Mouse (Mus musculus): ENCODE data around the gene Ripor1. TPM values are rescaled to one million over a fixed set of nuclear protein-coding genes. Genes with fewer than 3 reads are reported as not detected.
A peak's percentile ranks its signal among the peaks of the same experiment; 100 is the strongest.

Ripor1 gene
- polyA plus RNA-seq, 1 experiment: 47.6 TPM

DNA sequence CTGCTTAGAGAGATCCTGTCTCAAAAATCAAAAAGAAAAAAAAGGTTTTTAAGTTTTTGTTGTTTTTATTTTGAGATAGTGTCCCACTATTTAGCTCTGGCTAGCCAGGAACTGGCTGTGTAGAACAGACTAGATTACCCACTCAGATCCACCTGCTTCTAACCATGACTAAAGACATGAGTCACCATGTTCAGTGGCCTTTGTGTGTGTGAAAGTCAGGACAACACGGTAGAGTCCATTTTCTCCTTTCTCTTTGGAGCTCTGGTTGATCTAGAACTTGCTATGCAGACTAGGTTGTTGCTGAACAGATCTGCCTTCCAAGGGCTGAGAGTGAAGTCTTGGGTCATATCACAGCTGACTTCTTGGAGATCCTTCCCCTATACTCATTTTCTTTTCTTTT, 34.8 kb downstream of the Ripor1 start:
- Histone ChIP-seq H3ac (ENCODE audit: control insufficient read depth, insufficient read length) (no peak overlapping the region), H3K4me3 (no peak overlapping the region), H3K4me2 (ENCODE audit: low read depth) (peak overlapping the region; percentile 55), H3K36me3 (ENCODE audit: control insufficient read depth, insufficient read depth) (peaks cover 10% of the 10 kb centered on the region), H3K27me3 (ENCODE audit: control insufficient read depth, insufficient read depth, insufficient read length) (no peaks in the 10 kb centered on the region), H3K79me2 (ENCODE audit: control insufficient read depth, insufficient read depth) (peaks cover 75% of the 10 kb centered on the region)
- no peak for TF ChIP-seq SRF (IDR thresholded peaks at IDR 0.05; ENCODE audit: control insufficient read depth, insufficient read length, low read depth)
- no peak for TF ChIP-seq POLR2AphosphoS2 (IDR thresholded peaks at IDR 0.05; ENCODE audit: insufficient read length, low read depth)
- TF ChIP-seq MYOD1 (IDR thresholded peaks at IDR 0.05; ENCODE audit: control insufficient read depth in 1 of 3, insufficient read length in 2 of 3, low read depth in 2 of 3): peak in 2 of 3 experiments; percentile 24 to 26
- TF ChIP-seq REST (IDR thresholded peaks at IDR 0.05; ENCODE audit: insufficient read depth, insufficient read length): no peak
- TF ChIP-seq TCF3 (IDR thresholded peaks at IDR 0.05; ENCODE audit: insufficient read length, low read depth): no peak

DNA sequence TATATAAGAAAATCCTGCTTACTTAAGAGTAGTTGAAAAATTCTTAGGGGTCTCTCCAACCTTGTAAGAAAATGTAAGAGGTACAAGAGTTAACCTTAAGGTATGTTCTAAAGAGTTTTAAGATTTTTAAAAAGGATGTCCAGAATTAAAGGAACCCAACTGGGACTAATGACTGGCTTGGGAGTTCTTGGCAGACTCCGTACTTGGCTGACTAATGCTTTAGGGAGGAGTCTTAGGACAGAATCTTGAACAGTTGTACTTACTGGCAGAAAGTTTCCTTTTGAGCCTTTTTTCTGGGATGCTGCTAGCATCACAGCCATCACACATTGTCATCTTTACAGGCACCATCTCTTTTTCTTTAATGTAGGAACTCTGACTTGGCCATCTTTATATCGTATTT, 35.5 kb downstream of the Ripor1 start:
- Histone ChIP-seq H3K36me3 (ENCODE audit: control insufficient read depth, insufficient read depth) (peaks cover 16% of the 10 kb centered on the region), H3K79me2 (ENCODE audit: control insufficient read depth, insufficient read depth) (peaks cover 82% of the 10 kb centered on the region), H3ac (ENCODE audit: control insufficient read depth, insufficient read length) (no peak overlapping the region), H3K4me2 (ENCODE audit: low read depth) (peak overlapping the region; percentile 55), H3K27me3 (ENCODE audit: control insufficient read depth, insufficient read depth, insufficient read length) (no peaks in the 10 kb centered on the region), H3K4me3 (no peak overlapping the region)
- TF ChIP-seq POLR2A (IDR thresholded peaks at IDR 0.05; ENCODE audit: insufficient read length, low read depth) (no peak), USF1 (IDR thresholded peaks at IDR 0.05; ENCODE audit: low read depth) (no peak), TCF12 (IDR thresholded peaks at IDR 0.05; ENCODE audit: insufficient read depth, poor library complexity, severe bottlenecking) (no peak), MAX (IDR thresholded peaks at IDR 0.05; ENCODE audit: low read depth) (no peak), CEBPB (IDR thresholded peaks at IDR 0.05; ENCODE audit: insufficient read depth, poor library complexity, severe bottlenecking) (no peak), E2F4 (IDR thresholded peaks at IDR 0.05; ENCODE audit: insufficient read depth) (no peak), POLR2AphosphoS2 (IDR thresholded peaks at IDR 0.05; ENCODE audit: insufficient read length, low read depth) (no peak), MYOD1 (IDR thresholded peaks at IDR 0.05; ENCODE audit: control insufficient read depth in 1 of 3, insufficient read length in 2 of 3, low read depth in 2 of 3) (no peak), TCF3 (IDR thresholded peaks at IDR 0.05; ENCODE audit: insufficient read length, low read depth) (no peak), REST (IDR thresholded peaks at IDR 0.05; ENCODE audit: insufficient read depth, insufficient read length) (no peak), SRF (IDR thresholded peaks at IDR 0.05; ENCODE audit: control insufficient read depth, insufficient read length, low read depth) (no peak), MYOG (IDR thresholded peaks at IDR 0.05; ENCODE audit: control insufficient read depth in 1 of 3, insufficient read depth in 1 of 3, insufficient read length in 2 of 3, low read depth in 2 of 3) (no peak)

DNA sequence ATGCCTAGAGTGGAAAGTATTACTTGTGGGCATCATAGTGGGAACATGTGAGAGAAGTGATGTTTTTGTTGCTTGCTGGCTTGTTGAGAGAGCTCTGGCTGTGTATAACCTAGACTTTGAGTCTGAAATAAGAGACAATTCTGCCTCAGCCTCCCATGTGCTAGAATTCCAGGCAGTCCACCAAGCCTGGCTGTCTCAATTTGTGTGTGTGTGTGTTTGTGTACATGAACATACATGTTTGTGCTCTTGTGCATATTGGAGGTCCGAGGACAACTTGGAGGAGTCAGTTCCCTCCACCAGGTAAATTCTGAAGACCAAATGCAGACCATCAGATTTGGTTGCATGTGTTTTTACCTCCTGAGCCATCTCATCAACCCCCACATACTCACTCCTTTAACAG, 40.1 kb downstream of the Ripor1 start:
- no peaks in the 10 kb centered on the region for H3K27me3 ChIP-seq (ENCODE audit: control insufficient read depth, insufficient read depth, insufficient read length)
- peaks cover 16% of the 10 kb centered on the region for H3K36me3 ChIP-seq (ENCODE audit: control insufficient read depth, insufficient read depth)
- no peak overlapping the region for H3K4me2 ChIP-seq (ENCODE audit: low read depth)
- peaks cover 96% of the 10 kb centered on the region for H3K79me2 ChIP-seq (ENCODE audit: control insufficient read depth, insufficient read depth)
- no peak overlapping the region for H3K4me3 ChIP-seq
- no peak overlapping the region for H3ac ChIP-seq (ENCODE audit: control insufficient read depth, insufficient read length)
- TF ChIP-seq TCF12 (IDR thresholded peaks at IDR 0.05; ENCODE audit: insufficient read depth, poor library complexity, severe bottlenecking) (no peak), MAX (IDR thresholded peaks at IDR 0.05; ENCODE audit: low read depth) (no peak), E2F4 (IDR thresholded peaks at IDR 0.05; ENCODE audit: insufficient read depth) (no peak), MYOG (IDR thresholded peaks at IDR 0.05; ENCODE audit: control insufficient read depth in 1 of 3, insufficient read depth in 1 of 3, insufficient read length in 2 of 3, low read depth in 2 of 3) (no peak), POLR2A (IDR thresholded peaks at IDR 0.05; ENCODE audit: insufficient read length, low read depth) (no peak), TCF3 (IDR thresholded peaks at IDR 0.05; ENCODE audit: insufficient read length, low read depth) (no peak), USF1 (IDR thresholded peaks at IDR 0.05; ENCODE audit: low read depth) (no peak), SRF (IDR thresholded peaks at IDR 0.05; ENCODE audit: control insufficient read depth, insufficient read length, low read depth) (no peak), CEBPB (IDR thresholded peaks at IDR 0.05; ENCODE audit: insufficient read depth, poor library complexity, severe bottlenecking) (no peak), POLR2AphosphoS2 (IDR thresholded peaks at IDR 0.05; ENCODE audit: insufficient read length, low read depth) (no peak), MYOD1 (IDR thresholded peaks at IDR 0.05; ENCODE audit: control insufficient read depth in 1 of 3, insufficient read length in 2 of 3, low read depth in 2 of 3) (no peak), REST (IDR thresholded peaks at IDR 0.05; ENCODE audit: insufficient read depth, insufficient read length) (no peak)

DNA sequence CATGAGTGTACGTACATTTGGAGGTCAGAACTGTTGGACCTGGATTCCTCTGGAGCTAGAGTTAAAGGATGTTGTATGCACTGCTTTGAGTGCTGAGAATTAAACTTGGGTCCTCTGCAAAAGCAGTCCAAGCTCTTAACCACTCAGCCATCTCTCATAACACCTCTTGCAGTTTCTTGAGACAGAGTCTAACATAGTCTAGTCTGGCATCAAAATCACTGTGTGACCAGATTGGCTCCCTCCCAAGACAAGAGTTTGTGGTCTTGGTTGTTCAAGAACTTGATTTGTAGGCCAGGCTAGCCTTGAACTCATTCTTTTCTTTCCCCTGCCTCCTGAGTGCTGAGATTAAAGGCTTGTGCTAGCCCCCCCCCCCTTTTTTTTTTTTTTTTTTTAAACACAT, 43.9 kb downstream of the Ripor1 start:
- Histone ChIP-seq H3K27me3 (ENCODE audit: control insufficient read depth, insufficient read depth, insufficient read length) (no peaks in the 10 kb centered on the region), H3K79me2 (ENCODE audit: control insufficient read depth, insufficient read depth) (peaks cover 95% of the 10 kb centered on the region), H3K36me3 (ENCODE audit: control insufficient read depth, insufficient read depth) (peaks cover 22% of the 10 kb centered on the region), H3ac (ENCODE audit: control insufficient read depth, insufficient read length) (no peak overlapping the region), H3K4me3 (no peak overlapping the region), H3K4me2 (ENCODE audit: low read depth) (no peak overlapping the region)
- TF ChIP-seq USF1 (IDR thresholded peaks at IDR 0.05; ENCODE audit: low read depth): no peak
- TF ChIP-seq MYOG (IDR thresholded peaks at IDR 0.05; ENCODE audit: control insufficient read depth in 1 of 3, insufficient read depth in 1 of 3, insufficient read length in 2 of 3, low read depth in 2 of 3): no peak
- no peak for TF ChIP-seq POLR2AphosphoS2 (IDR thresholded peaks at IDR 0.05; ENCODE audit: insufficient read length, low read depth)
- TF ChIP-seq TCF12 (IDR thresholded peaks at IDR 0.05; ENCODE audit: insufficient read depth, poor library complexity, severe bottlenecking): no peak

DNA sequence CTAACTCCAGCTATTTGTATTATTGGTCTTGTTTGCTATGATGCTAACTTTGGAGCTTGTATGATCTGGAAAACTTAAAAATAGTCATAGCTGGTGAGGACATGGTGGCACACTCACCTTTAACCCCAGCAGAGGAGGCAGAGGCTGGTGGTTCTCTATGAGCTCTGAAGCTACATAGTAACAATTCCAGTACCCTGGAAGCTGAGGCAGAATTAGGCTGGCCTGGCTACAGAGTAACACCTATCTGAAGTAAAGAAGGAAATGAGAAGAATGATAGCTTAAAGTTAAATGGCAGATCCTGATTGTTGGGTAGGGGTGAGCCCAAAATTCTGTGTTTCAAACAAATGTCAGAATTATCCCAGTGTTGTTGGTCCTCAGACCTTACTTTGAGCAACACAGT, 52.6 kb downstream of the Ripor1 start:
- Histone ChIP-seq H3K4me2 (ENCODE audit: low read depth) (no peak overlapping the region), H3ac (ENCODE audit: control insufficient read depth, insufficient read length) (no peak overlapping the region), H3K4me3 (no peak overlapping the region), H3K79me2 (ENCODE audit: control insufficient read depth, insufficient read depth) (peaks cover 92% of the 10 kb centered on the region), H3K36me3 (ENCODE audit: control insufficient read depth, insufficient read depth) (peaks cover 8% of the 10 kb centered on the region), H3K27me3 (ENCODE audit: control insufficient read depth, insufficient read depth, insufficient read length) (no peaks in the 10 kb centered on the region)
- TF ChIP-seq USF1 (IDR thresholded peaks at IDR 0.05; ENCODE audit: low read depth) (no peak), TCF12 (IDR thresholded peaks at IDR 0.05; ENCODE audit: insufficient read depth, poor library complexity, severe bottlenecking) (no peak), E2F4 (IDR thresholded peaks at IDR 0.05; ENCODE audit: insufficient read depth) (no peak), MYOG (IDR thresholded peaks at IDR 0.05; ENCODE audit: control insufficient read depth in 1 of 3, insufficient read depth in 1 of 3, insufficient read length in 2 of 3, low read depth in 2 of 3) (no peak), CEBPB (IDR thresholded peaks at IDR 0.05; ENCODE audit: insufficient read depth, poor library complexity, severe bottlenecking) (no peak), TCF3 (IDR thresholded peaks at IDR 0.05; ENCODE audit: insufficient read length, low read depth) (no peak), REST (IDR thresholded peaks at IDR 0.05; ENCODE audit: insufficient read depth, insufficient read length) (no peak), SRF (IDR thresholded peaks at IDR 0.05; ENCODE audit: control insufficient read depth, insufficient read length, low read depth) (no peak), POLR2AphosphoS2 (IDR thresholded peaks at IDR 0.05; ENCODE audit: insufficient read length, low read depth) (no peak), MAX (IDR thresholded peaks at IDR 0.05; ENCODE audit: low read depth) (no peak), POLR2A (IDR thresholded peaks at IDR 0.05; ENCODE audit: insufficient read length, low read depth) (no peak), MYOD1 (IDR thresholded peaks at IDR 0.05; ENCODE audit: control insufficient read depth in 1 of 3, insufficient read length in 2 of 3, low read depth in 2 of 3) (no peak)
